Mouse (Mus musculus): ENCODE measurements around the gene Rybp.

DNA sequence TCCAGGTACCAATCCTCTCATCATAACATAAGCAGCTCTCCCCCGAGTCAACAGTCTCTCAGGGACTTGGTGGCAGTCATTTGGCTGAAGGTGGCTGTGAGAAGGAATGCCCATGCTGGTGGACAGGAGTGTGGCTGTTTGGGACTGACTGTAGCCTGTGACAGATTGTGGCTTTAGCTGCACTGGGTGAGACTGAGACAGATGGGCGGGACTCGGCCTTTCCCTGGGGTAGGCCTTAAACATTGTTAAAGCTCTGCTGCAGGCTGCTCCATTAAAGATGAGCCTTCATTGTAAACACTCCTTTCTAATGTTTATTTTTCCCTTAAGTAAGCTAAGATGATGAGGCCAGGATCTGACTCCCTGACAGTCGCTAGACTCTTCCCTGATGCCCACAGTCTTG lies 42.3 kb upstream of the Rybp start:
- TF ChIP-seq TAL1 (IDR thresholded peaks at IDR 0.05; ENCODE audit: low read length) (no peak), GATA1 (IDR thresholded peaks at IDR 0.05; ENCODE audit: low read length) (no peak)
